Mouse (Mus musculus) intestine, postnatal 0 days (tissue): ENCODE measurements around the gene Dlgap4. TPM values are rescaled to one million over a fixed set of nuclear protein-coding genes. Genes with fewer than 3 reads are reported as not detected.

ENCODE experiments used
- ATAC-seq: fragments of 200-750 bp; cut with Nextera tagmentation; 2 replicates; pipeline ENCODE4 v1.8.0; 2017; ENCODE audit warnings: mild to moderate bottlenecking, moderate TSS enrichment, moderate library complexity
- H3K27ac ChIP-seq: fragments of 300-500 bp; sonication (generic); 2 replicates; pipeline ENCODE4 v1.5.1; 2014; ENCODE audit warnings: mild to moderate bottlenecking, low read depth, low read length, moderate library complexity
- H3K27me3 ChIP-seq: fragments of 300-500 bp; sonication (generic); replicated peaks from 2 replicates; pipeline ENCODE4 v1.6.1; 2014; ENCODE audit warnings: low read length, mixed read lengths; ENCODE audit not compliant: control insufficient read depth, insufficient read depth
- H3K36me3 ChIP-seq: fragments of 300-500 bp; sonication (generic); 2 replicates; pipeline ENCODE4 v1.6.1; 2014; ENCODE audit warnings: mild to moderate bottlenecking, moderate library complexity; ENCODE audit not compliant: control insufficient read depth, insufficient read depth
- H3K4me1 ChIP-seq: fragments of 300-500 bp; sonication (generic); replicated peaks from 2 replicates; pipeline ENCODE4 v1.6.1; 2014; ENCODE audit warnings: antibody characterized with exemption, low read length, mixed read lengths; ENCODE audit not compliant: control insufficient read depth, insufficient read depth
- H3K4me2 ChIP-seq: fragments of 300-500 bp; sonication (generic); replicated peaks from 2 replicates; pipeline ENCODE4 v1.6.1; 2014; ENCODE audit warnings: low read depth, mild to moderate bottlenecking, moderate library complexity
- H3K4me3 ChIP-seq: fragments of 300-500 bp; sonication (generic); 2 replicates; pipeline ENCODE4 v1.5.1; 2014; ENCODE audit warnings: low read depth, low read length
- H3K9ac ChIP-seq: fragments of 300-500 bp; sonication (generic); 2 replicates; pipeline ENCODE4 v1.6.1; 2014; ENCODE audit warnings: mild to moderate bottlenecking, low read depth, low read length
- H3K9me3 ChIP-seq: fragments of 300-500 bp; sonication (generic); 2 replicates; pipeline ENCODE4 v1.6.1; 2016; ENCODE audit warnings: mixed run types; ENCODE audit not compliant: control insufficient read depth
- CTCF ChIP-seq: sonication (generic); IDR thresholded peaks from 2 replicates; pipeline ENCODE4 v1.5.1; 2016; ENCODE audit warnings: low read depth, mild to moderate bottlenecking, control low read depth, antibody characterized with exemption, moderate library complexity
- WGBS: fragments of 180-500 bp; shearing (Covaris S2); extraction: QIAGEN DNeasy Blood & Tissue Kit; methylation state at CpG from one replicate; pipeline ENCODE4 v1.1.7; 2014; 5-methylcytosine and 5-hydroxymethylcytosine counted together
- polyA plus RNA-seq: library from polyadenylated mRNA; unstranded; fragments of >200 nt; fragmentation: Nextera tagmentation; extraction: Ambion mirVana; gene quantifications from 2 replicates; pipeline ENCODE4 v1.2.1, GENCODE M21; 2015

The Dlgap4 gene
- polyA plus RNA-seq, 1 experiment from 2014 or later: 43.1 TPM

DNA sequence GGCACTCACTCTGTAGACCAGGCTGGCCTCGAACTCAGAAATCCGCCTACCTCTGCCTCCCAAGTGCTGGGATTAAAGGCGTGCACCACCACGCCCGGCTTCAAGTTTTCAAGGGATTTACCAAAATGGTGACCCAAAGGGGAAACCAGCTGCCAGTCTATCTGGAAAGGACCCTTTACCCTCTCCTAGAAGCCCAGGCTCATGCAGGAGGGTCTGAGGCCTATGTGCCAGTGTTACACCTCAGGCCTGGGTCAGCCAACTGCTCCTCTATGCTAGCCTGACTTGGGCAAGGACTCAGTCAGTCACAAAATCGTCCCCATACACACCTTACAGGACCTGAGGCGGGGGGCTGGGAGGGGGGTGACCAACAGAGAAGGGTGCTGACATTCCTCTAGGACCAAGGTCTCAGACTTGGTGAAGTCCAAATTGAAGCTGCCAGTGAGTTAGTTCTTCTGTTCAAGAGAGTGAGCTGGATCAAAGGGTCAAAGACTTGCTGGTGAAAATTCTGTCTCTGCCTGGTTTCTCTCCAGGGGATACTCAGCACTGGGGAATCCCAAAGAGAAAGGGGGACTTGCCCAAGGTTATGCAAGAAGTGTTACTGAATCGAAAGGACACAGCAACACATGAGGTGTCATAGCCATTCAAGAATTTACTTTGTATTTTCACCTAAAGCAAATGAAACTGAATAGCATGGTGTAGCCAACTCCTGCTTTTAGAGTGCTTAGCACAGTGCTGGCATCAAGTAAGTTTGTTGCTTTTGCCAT is 106.2 kb downstream of the Dlgap4 start:
- Histone ChIP-seq H3K9ac (0 out of 2 replicates have a peak overlapping the region, but pooled peaks have one; percentile 85), H3K36me3 (no peaks in the 10 kb centered on the region), H3K27me3 (no peaks in the 10 kb centered on the region), H3K4me1 (peaks cover 13% of the 10 kb centered on the region), H3K27ac (peak overlapping the region; percentile 31; the same call in 1 of the 2 replicates), H3K9me3 (no peaks in the 10 kb centered on the region), H3K4me3 (peak overlapping the region; percentile 93), H3K4me2 (peak overlapping the region; percentile 94)
- TF ChIP-seq CTCF: no peak
- WGBS: 81% methylated on average over 8 of the region's 8 CpGs
- no peak for ATAC-seq

DNA sequence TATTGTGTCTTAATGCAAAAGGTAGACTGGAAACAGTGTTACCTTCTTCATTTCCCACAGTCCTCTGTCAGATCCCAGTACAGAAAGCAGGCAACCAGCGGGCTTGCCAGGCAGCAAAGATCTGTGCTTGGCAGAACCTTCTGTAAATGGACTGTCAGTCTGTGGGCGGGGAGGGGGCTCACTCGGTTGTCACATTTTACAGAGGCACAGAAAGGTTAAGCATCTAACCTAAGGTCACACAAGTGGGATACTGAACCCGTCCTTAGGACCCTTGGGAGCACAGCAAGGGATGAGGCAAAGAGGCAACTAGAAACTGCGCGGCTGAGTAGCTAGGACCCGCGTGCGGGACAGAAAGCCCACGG is 106.8 kb downstream of the Dlgap4 start:
- 3% methylated on average over 10 of the region's 10 CpGs for WGBS
- H3K4me1 ChIP-seq: peaks cover 13% of the 10 kb centered on the region
- no peaks in the 10 kb centered on the region for H3K9me3 ChIP-seq
- no peaks in the 10 kb centered on the region for H3K36me3 ChIP-seq
- peak overlapping the region; percentile 93 for H3K4me3 ChIP-seq
- ATAC-seq: 0 out of 2 replicates have a peak, but pooled peaks have one; percentile 0
- peak overlapping the region; percentile 85 for H3K9ac ChIP-seq
- H3K27me3 ChIP-seq: no peaks in the 10 kb centered on the region
- TF ChIP-seq CTCF: no peak
- H3K27ac ChIP-seq: peak overlapping the region; percentile 31
- H3K4me2 ChIP-seq: peak overlapping the region; percentile 94

DNA sequence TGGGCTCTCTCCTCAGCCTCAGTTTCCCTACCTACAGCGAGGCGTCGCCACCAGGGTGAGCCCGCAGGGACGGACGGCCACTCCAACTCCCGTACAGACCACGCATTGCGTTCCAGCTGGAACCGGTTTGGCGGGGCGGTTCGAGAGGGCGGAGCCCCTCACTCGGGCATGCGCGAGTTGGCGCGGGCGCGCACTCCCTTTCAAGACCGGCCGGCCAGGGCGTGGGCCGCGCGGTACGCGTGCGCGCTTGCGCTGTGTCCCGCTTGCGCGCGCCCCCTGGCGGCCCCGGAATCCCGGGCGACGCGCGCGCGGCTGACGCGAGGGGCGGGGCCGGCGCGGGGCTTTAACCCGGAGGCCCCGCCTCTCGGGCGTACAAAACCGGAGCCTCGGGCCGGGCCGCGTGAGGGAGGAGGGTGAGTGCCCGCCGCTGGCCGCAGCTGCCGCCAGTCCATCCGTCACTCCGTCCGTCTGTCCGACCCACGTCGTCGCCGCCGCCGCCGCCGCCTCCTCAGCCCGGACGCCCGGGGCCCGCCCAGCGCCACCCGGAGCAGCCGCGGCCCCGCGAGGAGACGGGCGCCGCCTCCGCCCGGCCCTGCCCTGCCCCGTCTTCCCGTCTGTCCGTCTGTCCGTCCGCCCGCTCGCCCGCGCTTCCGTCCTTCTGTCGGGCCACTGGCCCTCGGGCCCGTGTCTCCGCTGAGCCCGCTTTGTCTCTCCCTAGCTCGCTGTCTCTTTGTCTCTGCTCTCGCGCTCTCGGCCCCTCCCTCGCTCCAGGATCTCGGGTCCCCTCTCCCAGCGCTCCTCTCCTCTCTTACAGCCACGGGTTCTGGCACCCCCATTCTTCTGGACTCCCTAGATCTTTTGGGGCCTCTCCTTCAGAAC is 107.4 kb downstream of the Dlgap4 start:
- under 1% methylated on average over 66 of the region's 114 CpGs for WGBS
- peaks cover 16% of the 10 kb centered on the region for H3K4me1 ChIP-seq
- H3K4me2 ChIP-seq: peak overlapping the region; percentile 94

DNA sequence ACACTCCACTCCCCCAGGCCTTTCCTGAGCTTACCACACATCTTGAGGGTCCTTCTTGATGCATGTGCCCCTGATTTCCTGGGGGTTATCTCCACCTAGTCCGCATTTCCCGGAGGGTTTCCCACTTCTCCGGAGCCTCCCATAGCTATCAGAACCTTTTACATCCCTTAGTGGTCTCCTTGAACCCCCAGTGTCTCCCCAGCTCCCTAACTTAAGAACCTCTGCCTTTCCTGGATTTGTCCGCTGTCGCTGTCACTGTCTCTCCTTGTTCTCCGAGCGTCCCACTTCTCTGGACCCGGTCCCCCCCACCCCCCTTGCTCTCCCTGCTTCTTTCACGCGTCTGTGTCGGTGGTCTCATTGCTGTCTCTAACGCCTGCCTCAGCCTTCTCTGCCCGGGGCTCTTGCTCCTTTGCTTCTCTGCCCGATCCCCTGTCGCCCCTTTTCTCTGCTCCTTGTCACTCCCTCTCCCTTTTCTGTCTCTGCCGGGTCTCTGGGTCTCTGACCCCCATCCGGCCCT is 108.1 kb downstream of the Dlgap4 start:
- no peaks in the 10 kb centered on the region for H3K36me3 ChIP-seq
- peak overlapping the region; percentile 93 for H3K4me3 ChIP-seq
- peak overlapping the region; percentile 85 for H3K9ac ChIP-seq
- peaks cover 22% of the 10 kb centered on the region for H3K4me1 ChIP-seq
- H3K9me3 ChIP-seq: no peaks in the 10 kb centered on the region
- no peak for ATAC-seq
- H3K27ac ChIP-seq: peak overlapping the region; percentile 80
- WGBS: under 1% methylated on average over 17 of the region's 17 CpGs
- no peak for TF ChIP-seq CTCF
- peak overlapping the region; percentile 94 for H3K4me2 ChIP-seq
- no peaks in the 10 kb centered on the region for H3K27me3 ChIP-seq

More for the DNA sequence above, 107.4 kb downstream of the Dlgap4 start:
- Histone ChIP-seq H3K9ac (peak overlapping the region; percentile 85), H3K9me3 (no peaks in the 10 kb centered on the region), H3K4me3 (peak overlapping the region; percentile 93), H3K36me3 (no peaks in the 10 kb centered on the region), H3K27ac (peak overlapping the region; percentile 80), H3K27me3 (no peaks in the 10 kb centered on the region)
- peak; percentile 76 for TF ChIP-seq CTCF
- peak; percentile 94 for ATAC-seq

DNA sequence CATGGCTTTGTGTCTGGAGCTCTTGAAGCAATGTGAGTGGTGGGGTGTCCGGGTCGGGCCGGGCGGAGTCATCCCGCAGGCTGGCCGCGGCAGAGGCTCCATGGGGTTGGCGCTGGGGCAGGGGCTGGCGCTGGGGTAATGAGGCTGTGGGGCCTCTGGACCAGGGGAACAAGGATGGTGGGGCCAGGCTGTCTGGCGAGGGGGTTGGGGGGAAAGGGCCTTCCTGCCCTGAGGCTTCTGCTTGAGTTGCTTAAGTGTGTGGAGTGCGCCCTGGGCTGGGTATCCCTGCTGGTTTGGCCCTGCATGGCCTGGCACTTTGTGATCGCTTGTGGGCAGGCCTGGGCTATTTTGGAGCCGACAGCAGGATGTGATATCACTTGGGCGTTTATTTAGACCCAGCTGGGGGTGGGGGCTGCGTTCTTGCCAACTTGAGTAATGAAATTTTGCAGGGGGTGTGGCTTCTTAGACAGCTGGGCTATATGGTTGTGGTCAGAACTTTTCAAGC is 108.6 kb downstream of the Dlgap4 start:
- Histone ChIP-seq H3K4me1 (peaks cover 25% of the 10 kb centered on the region), H3K36me3 (no peaks in the 10 kb centered on the region), H3K4me2 (peak overlapping the region; percentile 94), H3K4me3 (peak overlapping the region; percentile 93), H3K9ac (peak overlapping the region; percentile 85), H3K27me3 (no peaks in the 10 kb centered on the region), H3K9me3 (no peaks in the 10 kb centered on the region), H3K27ac (peak overlapping the region; percentile 80)
- 2% methylated on average over 15 of the region's 15 CpGs for WGBS
- ATAC-seq: no peak
- TF ChIP-seq CTCF: peak; percentile 24; the same call in 1 of the 2 replicates

DNA sequence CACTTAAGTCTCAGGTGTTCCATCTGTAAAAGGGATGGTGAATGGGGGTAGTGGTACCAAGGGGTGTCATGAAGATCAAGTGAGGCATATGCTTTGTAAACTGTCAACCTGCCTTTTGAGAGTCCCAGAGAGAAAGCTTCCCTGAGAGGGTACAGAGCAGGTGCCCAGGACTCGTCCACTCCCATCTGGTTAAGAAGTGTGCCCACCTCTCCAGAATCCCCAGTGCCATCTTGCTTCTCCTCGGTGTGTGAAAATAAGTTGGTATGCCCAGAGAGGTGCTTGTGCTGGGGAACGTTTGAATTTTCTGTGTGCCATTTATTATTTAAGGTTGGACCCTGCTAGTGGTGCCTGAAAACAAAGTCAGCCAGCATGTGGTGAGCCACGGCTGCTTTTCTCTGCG is 109.2 kb downstream of the Dlgap4 start:
- ATAC-seq: no peak
- no peak for TF ChIP-seq CTCF
- no peak overlapping the region for H3K27ac ChIP-seq
- 48% methylated on average over 5 of the region's 5 CpGs for WGBS
- peak overlapping the region; percentile 93 for H3K4me3 ChIP-seq
- H3K4me2 ChIP-seq: peak overlapping the region; percentile 94
- H3K9me3 ChIP-seq: no peaks in the 10 kb centered on the region
- H3K36me3 ChIP-seq: no peaks in the 10 kb centered on the region
- peaks cover 21% of the 10 kb centered on the region for H3K4me1 ChIP-seq
- 0 out of 2 replicates have a peak overlapping the region, but pooled peaks have one; percentile 85 for H3K9ac ChIP-seq
- no peaks in the 10 kb centered on the region for H3K27me3 ChIP-seq
